Mouse (Mus musculus) frontal cortex, postnatal 36 days (tissue): Measurements from ENCODE around the gene Cd200r1.
"Not testable (repeated sequence)": the region's sequence is repeated elsewhere in the genome, so short reads cannot be mapped to it uniquely, and the experiment has no call there.

Source experiments
- DNase-seq, 2 experiments: peaks; one replicate each; pipeline ENCODE4 v3.0.0; 2022; ENCODE audit warnings: low spot score in 2 of 2

Gene Cd200r1

DNA sequence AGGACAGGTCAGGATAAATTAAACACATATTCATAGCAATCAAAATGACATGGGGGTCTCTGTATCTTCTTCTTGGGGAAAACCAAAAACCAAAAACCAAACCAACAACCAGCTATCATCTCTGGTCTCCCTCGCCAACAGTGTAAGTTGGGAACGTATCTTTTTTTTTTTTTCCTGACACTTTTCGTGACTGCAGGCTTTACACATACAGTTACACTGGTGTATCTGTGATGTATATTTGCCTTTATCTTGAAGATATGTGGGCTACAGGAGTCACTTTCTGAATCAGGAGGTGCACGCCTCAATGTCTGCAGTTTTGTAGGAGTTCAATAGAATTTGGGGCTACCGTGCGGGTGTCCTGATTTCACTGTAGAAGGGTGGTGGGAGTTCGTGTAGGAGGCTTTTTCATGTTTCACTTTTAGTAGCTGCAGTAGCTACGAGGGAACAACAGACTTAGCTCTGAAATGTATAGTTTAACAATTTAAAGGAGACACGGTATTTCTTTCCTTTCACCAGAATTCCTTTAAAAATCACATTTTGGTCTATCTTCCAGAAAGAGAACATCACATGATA lies 870 bp downstream of the Cd200r1 start:
- no peak for DNase-seq

DNA sequence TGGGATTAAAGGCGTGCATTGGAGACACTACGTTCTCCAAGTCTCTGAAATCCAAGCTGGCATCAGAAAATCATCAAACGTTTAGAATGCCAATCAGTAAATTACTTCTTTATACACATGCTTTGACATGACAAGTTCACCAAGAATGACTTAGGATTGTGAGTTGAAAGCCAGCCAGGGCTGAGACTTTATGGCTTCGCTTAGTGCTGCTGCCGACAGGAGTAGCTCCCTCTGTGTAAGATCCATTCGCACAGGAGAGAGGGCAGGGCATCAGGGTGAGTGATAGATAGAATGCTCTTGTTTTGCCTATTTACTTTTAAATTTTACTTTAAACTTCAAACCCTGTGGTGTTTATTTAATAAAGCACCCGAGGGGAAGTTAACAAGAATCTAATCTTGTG lies 2.0 kb downstream of the Cd200r1 start:
- DNase-seq, result no peak

DNA sequence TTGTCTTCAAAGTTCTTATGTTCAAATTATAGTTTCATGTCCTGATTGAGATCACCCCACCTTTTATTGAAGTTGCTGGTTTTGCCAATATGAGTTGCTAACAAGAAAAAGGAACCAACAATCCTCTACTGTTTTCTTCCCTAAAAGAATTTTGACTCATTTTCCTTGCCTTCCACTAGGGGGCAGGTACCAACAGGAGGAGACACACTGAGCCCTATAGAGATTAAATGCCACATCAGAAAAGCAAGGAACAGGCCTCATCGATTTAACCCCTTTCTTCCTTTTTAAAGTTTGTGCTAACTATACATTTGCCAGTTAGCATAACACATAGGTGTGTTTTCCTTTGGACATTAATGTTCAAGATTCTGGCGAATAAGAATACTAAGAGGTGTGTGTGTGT lies 2.4 kb downstream of the Cd200r1 start:
- DNase-seq, result no peak

DNA sequence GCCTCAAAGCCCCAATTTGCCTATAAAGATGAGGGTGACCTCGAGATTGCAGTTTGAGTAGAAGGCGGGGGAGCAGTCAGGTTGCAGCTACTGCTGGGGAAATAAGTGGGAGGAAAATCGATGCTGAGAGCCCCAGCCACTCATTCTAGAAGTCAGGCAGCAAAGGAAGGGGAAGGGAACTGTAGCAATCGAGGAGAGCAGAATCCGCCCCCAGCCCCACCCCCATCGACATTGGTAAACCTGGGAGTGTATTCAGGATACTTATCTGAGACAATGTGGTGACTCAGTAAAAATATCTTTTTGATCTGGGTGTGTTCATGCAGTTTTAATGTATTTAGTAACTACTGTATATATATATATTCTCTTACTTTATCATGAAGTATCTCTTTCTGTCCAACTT lies 7.0 kb downstream of the Cd200r1 start:
- DNase-seq, result no peak

DNA sequence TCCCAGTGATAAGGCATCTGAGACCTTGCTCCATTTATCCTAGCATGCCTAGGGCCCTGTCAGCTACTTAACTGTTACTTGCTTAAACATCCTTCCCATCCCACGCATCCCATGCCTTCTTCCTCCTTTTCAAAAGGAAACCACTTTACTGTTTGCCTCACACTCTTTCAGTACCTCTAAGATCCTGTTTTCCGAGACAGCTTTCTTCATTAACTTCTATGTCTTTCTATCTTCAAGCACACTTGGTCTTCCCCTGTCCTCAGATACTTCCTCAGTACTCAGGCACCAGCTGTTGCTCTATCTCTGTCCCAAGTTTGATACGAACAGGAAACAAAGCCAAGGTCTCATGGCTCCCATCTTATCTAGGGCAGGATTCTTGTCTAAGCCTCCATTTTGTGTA lies 8.1 kb downstream of the Cd200r1 start:
- no peak for DNase-seq

DNA sequence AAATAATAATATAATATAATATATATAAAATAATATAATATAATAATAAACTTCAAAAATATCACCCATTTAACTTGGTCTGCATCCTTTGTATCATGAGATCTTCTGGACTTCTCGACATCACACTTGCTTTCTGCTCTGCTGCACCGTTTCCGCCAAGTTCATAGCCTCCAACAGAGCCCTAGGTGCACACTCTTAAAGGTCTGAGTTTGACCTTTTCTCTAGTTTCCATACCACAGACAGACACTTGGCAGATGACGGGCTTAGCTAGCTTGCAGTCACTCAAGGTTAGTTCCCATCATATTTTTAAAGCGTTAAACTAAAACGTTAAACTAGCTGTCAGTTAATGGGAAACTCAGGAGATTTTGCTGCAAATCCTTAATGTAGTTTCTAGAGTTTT lies 8.7 kb downstream of the Cd200r1 start:
- no peak for DNase-seq

DNA sequence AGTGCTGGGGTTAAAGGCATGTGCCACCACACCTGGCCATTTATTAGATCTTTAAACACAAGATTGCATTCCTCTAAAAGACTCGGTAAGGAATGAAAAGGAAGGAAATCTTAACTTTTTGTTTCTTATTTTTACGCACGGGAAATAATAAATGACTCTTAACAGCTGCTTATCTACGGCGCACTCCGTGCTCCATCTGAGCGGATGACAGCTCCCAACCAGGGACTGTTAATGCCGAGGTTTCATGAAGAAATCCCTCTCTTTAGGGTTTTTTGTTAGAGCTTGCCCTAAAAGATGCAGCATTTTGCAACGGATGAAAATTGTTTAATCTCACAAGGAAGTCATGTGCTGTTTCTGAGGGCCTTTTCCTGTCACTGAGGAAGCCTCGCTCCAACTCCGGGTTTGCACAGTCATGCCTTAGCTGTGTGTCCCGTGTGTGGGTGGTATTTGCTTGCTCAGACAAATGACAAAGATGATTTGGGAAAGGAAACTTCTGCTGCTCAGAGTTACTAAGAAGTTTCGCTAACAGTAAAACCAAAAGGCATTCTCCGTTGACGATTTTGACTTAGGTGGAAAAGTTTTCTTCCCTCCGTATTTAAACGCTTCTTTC lies 13.1 kb downstream of the Cd200r1 start:
- no peak for DNase-seq

DNA sequence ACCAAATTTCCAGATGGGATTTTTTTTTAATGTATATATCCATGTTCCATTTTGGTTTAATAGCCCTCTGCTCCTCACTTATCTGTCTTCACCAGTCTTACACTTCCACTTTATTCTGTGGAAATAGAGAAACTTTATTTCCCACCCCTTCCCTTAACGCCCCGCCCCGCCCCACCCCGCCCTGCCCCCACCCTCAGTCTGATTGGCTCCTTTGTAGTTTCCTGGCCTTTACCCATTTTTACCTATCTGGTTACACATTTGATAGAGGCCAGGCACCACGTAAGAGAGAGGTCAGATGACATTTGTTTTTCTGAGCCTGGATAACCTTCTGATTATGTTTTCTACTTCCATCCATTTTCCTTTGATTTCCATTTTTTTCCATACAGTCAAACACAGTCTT lies 14.0 kb downstream of the Cd200r1 start:
- DNase-seq, result no peak

DNA sequence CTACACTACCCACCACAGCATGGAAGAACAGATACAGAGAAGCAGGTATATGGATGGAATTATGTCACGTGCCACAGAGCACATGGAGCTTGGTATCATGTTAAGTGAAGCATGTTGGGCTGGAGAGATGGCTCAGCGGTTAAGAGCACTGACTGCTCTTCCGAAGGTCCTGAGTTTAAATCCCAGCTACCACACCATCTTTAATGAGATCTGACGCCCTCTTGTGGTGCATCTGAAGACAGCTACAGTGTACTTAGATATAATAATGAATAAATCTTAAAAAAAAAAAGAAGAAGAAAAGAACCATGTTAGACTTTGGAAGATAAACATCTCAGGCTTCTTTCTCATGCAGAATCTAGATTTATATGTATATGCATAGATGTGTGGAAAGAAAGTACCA lies 15.2 kb downstream of the Cd200r1 start:
- DNase-seq, result no peak

DNA sequence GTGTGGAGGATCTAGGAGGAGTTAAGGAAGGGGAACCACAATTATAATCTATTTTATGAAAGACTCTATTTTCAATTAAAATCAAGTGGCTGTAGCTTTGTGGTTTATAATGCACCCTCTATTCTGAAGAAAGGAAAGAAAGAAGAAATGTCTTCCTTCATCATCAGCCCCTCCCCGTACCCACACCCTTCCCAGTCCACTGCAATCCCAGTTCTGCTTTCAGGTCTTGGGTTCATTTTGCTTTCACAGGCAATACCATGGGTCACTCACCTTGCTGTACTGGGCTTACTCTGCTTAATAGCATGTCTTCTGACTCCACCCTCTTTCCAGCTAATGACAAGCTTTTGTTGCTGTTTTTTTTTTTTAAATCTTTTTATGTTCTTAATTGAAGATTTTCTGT lies 21.4 kb downstream of the Cd200r1 start:
- no peak for DNase-seq

DNA sequence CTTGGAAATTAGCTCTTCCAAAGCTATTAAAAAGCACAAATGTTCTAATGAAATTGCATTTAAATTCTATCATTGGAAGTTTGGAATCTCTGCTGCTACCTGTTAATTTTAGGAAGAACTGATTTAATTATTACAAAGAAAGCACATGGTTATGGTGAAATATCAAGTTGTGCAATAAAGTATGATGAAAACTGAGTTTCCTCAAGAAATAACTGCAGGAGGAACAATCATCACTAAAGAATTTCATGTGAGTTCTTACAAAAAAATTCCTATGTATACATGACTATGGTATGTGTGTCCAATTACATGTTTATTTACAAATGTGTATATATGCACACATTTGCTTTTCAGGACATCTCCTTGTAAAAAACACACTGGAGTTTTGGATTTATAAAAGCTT lies 28.9 kb downstream of the Cd200r1 start:
- DNase-seq, result no peak

DNA sequence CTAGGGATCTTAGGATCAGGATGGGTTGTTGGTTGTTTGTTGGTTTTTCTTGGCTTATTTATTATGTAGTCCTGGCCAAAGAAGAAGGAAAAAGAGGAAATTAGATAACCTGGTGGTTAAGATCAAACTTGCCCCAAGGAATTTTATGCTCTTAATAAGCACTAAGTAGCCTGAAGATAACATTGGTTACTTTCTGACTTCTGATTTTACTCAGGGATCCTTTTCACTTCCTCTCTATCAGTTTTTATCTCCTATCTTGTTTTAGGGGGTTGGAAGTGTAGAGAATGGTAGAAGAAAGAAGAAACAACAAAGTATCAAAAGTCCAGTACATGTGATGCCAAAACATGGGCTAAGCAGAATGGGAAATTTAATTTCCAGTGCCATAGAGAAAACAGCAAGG lies 40.4 kb downstream of the Cd200r1 start:
- no peak for DNase-seq

DNA sequence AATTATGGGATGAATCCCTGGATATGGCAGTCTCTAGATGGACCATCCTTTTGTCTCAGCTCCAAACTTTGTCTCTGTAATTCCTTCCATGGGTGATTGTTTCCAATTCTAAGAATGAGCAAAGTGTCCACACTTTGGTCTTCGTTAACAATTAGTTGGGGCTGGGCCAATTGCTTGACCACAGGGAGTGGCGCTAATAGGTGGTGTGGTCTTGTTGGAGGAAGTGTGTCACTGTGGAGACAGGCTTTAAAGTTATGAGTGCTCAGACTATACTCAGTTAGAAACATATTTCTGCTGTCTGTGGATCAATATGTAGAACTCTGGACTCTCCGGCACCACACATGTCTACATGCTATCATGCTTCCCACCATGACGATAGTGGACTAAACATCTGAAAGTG lies 44.7 kb downstream of the Cd200r1 start:
- not testable (repeated sequence) for DNase-seq

DNA sequence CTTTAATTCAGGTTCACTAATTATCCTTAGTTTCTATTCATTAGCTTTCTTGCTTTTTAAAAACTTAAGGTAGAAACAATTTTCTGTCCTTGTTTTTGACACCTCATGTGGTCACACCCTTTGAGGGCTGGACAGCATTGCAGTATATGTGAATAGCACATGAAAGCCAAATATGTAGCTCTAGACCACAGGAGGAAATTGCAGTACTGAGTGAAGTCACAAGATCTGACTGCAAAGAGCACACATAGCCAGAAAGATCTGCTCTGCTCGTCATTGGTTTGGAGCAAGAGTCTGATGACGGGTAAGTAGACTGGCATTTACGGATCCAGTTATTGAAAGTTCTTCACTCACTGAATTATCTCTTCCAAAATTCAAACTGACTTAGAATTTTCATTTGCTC lies 46.0 kb downstream of the Cd200r1 start, which contains the start of gene Cd200r4:
Gene Cd200r4 (plus strand): TSS at position 190 of the 400 bp plus-strand sequence.
- no peak for DNase-seq

DNA sequence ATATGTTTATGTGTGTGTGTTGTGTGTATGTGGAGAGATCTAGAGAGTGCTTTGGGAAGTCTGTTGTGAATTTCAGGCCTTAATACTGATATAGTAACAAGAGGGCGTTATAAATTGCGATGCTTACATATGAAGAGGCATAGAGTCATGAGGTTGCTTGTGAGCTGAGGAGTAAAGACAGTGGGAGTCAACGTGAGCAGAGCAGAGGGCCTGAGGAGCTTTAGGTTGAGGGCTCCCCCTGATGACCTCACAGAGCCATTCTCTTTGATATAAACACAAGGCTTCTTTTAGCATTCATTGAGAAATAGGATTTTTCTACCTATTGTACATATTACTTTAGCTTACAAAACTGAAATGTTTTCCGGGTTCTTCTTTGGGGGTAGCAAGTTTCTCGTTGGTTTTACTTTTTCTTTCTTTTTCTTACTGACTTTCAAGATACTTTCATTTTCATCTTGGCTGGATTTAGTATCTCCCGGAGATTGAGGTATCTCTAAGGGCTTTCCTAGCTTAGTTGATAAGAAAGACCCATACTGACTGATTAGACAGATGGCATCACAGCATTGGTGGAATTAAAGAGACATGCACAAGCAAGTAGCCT lies 47.0 kb downstream of the Cd200r1 start:
- no peak for DNase-seq

DNA sequence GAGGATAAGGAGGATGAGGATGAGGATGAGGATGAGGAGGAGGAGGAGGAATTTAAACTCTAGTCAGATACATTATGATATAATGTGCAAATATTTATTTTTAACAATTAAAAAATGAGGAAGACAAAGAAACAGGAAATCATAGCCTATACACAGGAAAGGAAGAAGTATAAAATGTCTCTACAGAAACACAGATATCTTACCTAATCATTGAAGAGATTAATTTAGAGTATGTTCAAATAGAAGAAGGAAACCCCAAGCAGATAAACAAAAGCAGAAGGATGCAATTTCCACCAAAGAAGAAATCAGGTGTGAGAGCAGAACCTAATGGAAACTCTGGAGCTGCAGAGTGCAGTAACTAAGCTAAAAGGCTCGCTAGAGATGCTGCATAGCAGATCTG lies 52.5 kb downstream of the Cd200r1 start:
- DNase-seq, result no peak

DNA sequence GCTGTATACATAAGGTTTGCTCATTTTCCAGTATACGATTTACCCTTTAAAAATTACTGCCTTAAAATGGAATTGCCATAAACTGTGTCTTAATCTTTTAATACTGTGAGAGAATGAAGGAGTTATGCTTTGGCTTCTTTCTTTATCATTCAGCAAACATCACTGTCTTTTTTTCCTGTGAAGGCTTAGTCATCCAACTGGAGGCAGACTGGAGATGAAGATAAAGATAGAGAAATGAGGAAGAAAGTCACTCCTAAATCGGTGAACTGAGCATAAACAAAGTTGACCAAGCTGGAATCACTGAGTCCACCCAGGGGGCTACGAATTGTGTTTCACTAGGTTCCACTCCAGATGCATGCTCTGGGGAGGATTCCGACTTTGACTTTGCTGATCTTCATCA lies 55.0 kb downstream of the Cd200r1 start:
- DNase-seq, result no peak

DNA sequence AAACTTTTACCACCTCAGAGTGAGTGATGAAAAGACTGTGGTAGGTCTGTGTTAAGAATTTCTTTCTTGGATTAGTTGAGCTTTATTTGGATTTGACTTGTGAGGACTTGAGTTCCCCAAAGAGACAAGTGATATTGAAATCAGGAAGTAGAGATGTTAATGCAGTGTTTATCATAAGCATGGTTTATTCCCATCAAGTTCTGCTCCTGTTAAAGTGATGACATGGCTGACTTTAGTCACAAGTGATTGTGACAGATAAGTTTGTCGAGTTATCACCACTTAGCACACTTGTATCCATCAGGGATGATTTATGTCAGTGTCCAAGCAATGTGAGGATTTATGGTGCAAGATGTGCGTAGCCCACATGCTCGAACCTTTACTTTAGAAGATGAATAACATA lies 66.8 kb downstream of the Cd200r1 start:
- DNase-seq, result no peak

DNA sequence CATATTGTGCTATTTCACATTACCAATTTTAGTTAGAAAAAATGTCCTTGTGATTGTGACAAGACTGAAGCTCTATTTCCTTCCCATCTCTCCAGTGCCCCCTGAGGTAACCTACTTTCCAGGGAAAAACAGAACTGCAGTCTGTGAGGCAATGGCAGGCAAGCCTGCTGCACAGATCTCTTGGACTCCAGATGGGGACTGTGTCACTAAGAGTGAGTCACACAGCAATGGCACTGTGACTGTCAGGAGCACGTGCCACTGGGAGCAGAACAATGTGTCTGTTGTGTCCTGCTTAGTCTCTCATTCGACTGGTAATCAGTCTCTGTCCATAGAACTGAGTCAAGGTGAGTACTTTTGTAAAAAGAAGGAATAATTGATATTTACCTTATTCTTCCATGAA lies 67.7 kb downstream of the Cd200r1 start:
- DNase-seq, result peak in 1 of 2 experiments; percentile 27
